Mouse (Mus musculus) retina, embryonic 14.5 days (tissue): ENCODE measurements around the gene Rbfox3.

ENCODE experiments used
- DNase-seq: peaks from one replicate; pipeline ENCODE4 v3.0.0-alpha.2; 2015; ENCODE audit warnings: low spot score

Gene Rbfox3

GRCm38 (mm10) chr11:118476396-118477373 is 434.7 kb downstream of the Rbfox3 start, which contains the start of gene Engase:
Engase (plus strand) TSS chr11:118476829.
- peak; percentile 96 for DNase-seq

GRCm38 (mm10) chr11:118475496-118476083 is 435.8 kb downstream of the Rbfox3 start:
- no peak for DNase-seq

GRCm38 (mm10) chr11:118473842-118474500 is 437.4 kb downstream of the Rbfox3 start:
- no peak for DNase-seq

- DNase-seq = no peak
Observed at GRCm38 (mm10) chr11:118473161-118473560, 438.2 kb downstream of the Rbfox3 start.

- no peak for DNase-seq
Observed at GRCm38 (mm10) chr11:118471676-118472075, 439.7 kb downstream of the Rbfox3 start.

- DNase-seq = peak; percentile 61
Observed at GRCm38 (mm10) chr11:118470234-118470966, 441.0 kb downstream of the Rbfox3 start.

- no peak for DNase-seq
Observed at GRCm38 (mm10) chr11:118469509-118470160, 441.8 kb downstream of the Rbfox3 start.

GRCm38 (mm10) chr11:118467441-118468035 is 443.9 kb downstream of the Rbfox3 start:
- no peak for DNase-seq

- DNase-seq = peak; percentile 41
Observed at GRCm38 (mm10) chr11:118460280-118460679, 451.1 kb downstream of the Rbfox3 start.

- no peak for DNase-seq
Observed at GRCm38 (mm10) chr11:118459536-118459935, 451.9 kb downstream of the Rbfox3 start.

- peak; percentile 39 for DNase-seq
Observed at GRCm38 (mm10) chr11:118459051-118459450, 452.3 kb downstream of the Rbfox3 start.

GRCm38 (mm10) chr11:118456937-118457336 is 454.5 kb downstream of the Rbfox3 start:
- DNase-seq = no peak

GRCm38 (mm10) chr11:118455788-118456187 is 455.6 kb downstream of the Rbfox3 start:
- no peak for DNase-seq

- no peak for DNase-seq
Observed at GRCm38 (mm10) chr11:118453886-118454671, 457.3 kb downstream of the Rbfox3 start.

GRCm38 (mm10) chr11:118452955-118453354 is 458.4 kb downstream of the Rbfox3 start:
- DNase-seq = no peak

GRCm38 (mm10) chr11:118451211-118451610 is 460.2 kb downstream of the Rbfox3 start:
- no peak for DNase-seq

GRCm38 (mm10) chr11:118448385-118448784 is 463.0 kb downstream of the Rbfox3 start:
- no peak for DNase-seq

- DNase-seq = no peak
Observed at GRCm38 (mm10) chr11:118447346-118447745, 464.1 kb downstream of the Rbfox3 start.

- peak; percentile 95 for DNase-seq
Observed at GRCm38 (mm10) chr11:118445843-118446242, 465.6 kb downstream of the Rbfox3 start.
